Mouse (Mus musculus) retina, postnatal 1 day (tissue): ENCODE measurements around the gene Pex14.

Experiments used
- DNase-seq: peaks from one replicate; pipeline ENCODE4 v3.0.0-alpha.2; 2012

The Pex14 gene

DNA sequence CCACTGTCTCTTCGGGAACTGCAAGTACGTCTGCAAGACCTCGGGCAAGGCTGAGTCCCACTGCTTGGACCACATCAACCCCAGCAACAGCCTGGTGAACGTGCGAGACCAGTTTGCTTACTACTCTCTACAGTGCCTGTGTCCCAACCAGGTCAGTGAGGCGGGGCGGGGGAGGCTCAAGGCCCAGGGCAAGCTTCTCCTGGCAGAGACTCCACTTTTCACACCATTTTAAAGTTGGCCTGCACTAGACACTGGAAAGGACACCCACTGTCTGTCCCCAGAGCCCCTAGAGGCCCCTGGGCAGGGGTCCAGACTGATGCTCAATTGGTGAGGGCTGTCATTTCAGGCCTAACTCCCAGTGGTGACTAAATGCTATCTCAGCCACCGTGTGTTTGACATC, 153.6 kb downstream of the Pex14 start:
- DNase-seq = no peak

DNA sequence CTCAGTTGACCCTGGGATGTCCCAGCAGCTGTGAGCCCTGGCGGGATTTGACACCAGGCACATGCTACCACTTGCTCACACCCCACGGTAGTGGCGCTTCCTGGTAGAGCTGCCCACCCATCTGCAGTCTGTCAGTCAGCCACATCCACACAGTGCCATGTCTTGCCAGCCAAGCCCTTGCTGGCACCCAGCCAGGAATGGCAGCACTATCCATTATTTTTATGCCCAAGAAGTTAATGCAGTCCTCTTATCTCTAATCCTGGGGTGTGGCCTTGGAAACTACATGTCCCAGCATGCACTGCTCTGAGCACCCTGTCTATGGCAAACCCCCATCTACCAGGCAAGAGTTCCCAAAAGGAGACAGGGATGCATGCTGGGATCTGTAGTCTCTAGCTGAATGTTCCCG, 154.2 kb downstream of the Pex14 start:
- DNase-seq = peak; percentile 73

DNA sequence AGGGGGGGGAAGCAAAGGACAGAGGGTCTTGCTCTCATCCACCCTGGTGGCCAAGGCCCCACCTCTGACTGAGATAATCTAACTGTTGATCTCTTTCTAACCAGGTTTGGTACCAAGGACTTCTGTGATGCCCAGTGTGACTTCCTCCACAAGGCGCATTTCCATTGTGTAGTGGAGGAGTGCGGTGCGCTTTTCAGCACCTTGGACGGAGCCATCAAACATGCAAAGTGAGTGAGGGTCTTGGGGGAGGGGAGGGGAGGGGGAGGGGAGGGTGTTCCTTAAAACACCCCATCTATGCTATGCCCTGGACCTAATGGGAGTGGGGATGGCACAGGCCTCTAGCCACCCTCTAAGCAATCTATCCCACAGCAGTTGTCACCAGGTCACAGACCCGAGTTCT, 156.6 kb downstream of the Pex14 start:
- DNase-seq = no peak

DNA sequence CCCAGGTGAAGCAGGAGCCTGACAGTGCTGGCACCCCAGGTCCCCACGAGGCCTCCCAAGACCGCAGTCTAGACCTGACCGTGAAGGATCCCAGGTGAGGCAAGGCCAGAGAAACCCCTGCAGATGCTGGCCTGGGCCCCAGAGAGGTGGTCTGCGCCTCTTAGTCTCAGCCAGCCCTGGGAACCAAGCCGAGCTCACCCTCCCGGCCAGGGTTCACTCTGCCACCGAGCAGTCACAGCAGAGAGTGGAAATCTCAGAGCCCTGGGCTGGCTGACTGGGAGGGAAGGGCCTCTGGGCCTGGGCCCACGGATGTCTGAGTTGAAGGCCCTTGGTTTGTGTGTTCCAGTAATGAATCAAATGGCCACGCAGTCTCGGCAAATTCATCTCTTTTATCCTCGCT, 158.4 kb downstream of the Pex14 start:
- DNase-seq = peak; percentile 67

DNA sequence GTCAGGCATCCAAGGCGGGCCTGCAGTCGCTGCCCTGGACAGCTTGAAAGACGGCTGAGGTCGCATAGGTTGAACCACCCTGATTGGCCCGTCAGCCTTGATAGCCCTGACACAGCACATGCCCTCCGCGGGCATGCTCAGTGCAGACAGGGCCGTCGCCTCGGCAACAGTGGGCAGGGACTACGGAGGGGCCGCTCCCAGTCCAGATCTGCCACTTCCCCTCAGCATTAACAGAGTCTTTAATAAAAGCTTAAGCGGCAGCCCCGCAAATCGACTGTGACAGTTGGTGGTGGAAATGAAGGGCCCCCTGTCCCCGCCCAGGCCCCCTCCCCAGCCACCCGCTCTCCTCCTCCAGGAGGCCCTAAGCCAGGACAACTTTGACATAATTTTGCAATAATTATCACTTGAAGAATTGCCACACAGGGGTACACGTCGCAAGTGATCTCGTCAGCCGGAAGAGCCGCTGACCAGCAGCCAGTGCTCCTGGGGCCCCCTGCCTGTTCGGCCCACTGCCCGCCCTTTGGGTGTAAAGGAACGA, 158.9 kb downstream of the Pex14 start:
- DNase-seq = peak; percentile 98

DNA sequence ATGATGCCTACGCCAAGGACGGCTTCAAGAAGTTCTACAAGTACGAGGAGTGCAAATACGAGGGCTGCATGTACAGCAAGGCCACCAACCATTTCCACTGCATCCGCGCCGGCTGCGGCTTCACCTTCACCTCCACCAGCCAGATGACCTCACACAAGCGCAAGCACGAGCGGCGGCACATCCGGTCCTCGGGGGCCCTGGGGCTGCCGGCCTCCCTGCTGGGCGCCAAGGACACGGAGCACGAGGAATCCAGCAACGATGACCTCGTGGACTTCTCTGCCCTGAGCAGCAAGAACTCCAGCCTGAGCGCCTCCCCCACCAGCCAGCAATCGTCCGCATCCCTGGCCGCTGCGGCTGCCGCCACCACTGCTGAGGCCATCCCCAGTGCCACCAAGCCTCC, 161.1 kb downstream of the Pex14 start:
- no peak for DNase-seq

DNA sequence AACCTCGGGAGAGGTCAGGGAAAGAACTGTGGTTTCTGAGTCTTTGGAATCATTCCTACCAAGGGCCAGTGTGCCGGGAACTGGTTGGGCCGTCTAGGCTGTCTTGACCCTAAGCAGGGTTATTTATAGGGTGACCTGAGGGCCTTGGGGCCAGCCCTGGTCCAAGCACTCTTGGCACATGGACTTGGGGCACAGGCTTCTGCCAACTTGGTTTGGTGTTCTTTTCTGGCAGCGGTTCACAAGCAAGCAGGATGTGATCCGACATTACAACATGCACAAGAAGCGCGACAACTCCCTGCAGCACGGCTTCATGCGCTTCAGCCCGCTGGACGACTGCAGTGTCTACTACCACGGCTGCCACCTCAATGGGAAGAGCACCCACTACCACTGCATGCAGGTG, 162.9 kb downstream of the Pex14 start:
- no peak for DNase-seq

DNA sequence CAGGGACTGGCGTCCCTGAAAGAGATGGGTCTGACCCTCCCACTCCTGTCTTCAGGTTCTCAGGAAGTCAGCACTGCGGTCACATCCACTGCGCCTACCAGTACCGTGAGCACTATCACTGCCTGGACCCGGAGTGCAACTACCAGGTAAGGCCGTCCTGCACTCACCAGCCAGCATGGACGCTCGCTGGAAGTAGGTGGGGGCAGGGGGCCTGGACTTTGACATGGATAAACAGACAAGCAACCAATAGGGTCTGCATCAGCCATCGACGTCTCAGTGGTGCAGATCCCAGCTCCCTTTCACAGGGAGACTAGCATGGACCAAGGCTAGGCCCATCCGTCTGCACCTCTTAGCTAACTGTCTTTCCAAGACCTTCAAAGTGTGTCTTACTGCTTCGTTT, 163.6 kb downstream of the Pex14 start:
- DNase-seq = no peak

DNA sequence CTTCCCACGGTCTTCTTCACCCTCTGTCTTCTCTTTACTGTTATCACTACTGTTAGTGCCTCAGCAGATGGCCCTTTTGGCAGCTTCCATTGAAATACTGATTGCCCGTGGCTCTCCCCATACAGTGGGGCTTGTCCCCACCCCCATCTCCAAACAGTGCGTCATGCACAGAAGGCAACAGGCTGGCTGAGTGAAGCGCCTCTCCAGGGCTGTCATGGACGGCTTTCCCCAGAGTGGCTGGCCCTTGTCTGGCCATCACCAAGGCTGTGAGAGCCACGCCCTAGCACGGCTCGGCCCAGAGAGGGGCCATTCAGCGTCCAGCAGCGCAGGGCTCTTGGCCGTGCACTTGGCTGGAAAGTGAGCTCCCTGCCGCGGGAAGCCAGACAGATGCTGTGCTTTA, 164.5 kb downstream of the Pex14 start:
- peak; percentile 66 for DNase-seq

DNA sequence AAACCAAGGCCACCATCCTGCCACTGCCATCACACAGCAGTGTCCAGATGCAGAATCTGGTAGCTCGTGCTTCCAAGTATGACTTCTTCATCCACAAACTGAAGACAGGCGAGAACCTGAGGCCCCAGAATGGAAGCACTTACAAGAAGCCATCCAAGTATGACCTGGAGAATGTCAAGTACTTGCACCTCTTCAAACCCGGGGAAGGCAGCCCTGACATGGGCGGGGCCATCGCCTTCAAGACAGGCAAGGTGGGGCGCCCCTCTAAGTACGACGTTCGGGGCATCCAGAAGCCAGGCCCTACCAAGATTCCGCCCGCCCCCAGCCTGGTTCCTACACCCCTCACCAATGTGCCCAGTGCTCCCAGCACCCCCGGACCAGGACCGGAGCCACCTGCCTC, 166.6 kb downstream of the Pex14 start:
- no peak for DNase-seq

DNA sequence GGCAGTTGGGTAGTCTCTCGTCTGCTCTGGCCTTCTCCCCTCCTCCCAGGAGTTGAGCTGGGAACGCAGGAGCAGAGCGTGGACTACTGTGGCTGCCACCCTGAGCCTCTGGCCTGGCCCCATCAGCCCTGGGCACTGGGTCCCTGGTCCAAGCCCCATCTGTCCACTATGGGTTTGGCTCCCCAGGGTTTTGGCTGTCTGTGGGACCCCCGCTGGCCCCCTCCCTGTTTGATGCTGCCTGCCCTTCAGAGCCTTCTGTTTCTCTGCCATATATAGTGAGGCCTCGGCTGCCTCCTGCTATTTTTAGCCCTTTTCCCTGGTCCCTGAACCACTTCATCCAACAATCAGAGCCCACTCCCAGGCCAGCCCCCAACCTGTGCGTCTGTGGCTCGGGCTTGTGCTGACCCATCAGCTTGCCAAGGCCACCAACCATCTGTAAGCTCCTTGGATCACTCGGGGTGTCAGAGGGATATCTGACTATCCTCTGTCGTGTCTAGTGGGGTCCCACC, 168.9 kb downstream of the Pex14 start:
- DNase-seq = no peak

DNA sequence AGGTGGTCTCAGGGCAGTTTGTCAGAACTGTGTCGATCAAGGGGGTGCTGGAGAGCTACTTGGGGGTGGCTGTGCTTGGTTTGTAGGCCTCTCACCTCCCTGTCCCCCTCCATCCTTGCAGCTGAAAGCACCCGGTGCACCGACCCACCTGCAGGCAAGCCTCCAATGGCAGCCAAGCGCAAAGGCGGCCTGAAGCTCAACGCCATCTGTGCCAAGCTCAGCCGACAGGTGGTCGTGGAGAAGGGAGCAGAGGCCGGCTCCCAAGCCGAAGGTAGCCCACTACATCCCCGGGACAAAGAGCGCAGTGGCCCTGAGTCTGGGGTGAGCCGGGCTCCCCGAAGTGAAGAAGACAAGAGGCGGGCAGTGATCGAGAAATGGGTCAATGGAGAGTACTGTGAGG, 170.8 kb downstream of the Pex14 start:
- DNase-seq = no peak

DNA sequence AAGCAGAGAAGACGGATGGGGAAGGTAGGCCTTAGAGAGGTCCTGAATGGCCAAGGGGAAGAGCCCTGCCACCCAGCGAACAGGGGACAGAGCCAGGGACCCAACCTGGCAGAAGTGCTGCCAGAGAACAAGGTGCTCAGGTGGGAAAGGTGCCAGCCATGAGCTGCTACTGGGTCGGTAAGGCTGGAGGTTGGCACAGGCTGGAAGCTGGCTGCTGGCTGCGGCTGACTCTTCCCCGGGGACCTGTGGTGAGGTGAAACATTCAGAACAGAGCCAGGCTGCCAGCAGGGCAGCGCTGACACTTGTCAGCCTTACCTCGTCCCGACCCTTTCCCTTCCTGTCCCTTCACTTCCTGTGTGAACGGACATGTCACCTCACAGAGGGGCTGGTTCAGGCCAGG, 171.4 kb downstream of the Pex14 start:
- DNase-seq = no peak

DNA sequence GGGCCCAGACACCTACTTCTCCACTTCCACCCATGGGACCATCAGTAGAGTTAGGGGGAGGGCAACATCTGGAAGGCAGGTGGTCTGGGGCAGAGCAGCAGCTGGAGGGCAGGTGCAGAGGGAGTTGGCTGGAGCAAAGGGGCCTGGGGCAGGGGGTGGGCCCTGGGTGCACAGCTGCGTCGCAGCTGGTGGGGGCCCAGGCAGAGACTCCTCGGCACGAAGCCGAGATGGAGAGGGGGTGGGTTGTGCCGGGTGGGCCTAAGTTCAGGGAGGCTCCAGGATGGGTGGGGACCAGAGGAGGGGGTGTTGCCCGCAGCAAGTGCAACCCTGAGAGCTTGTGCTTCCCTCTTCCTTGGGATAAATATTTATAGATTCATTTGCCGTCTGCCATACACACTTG, 173.2 kb downstream of the Pex14 start:
- no peak for DNase-seq

DNA sequence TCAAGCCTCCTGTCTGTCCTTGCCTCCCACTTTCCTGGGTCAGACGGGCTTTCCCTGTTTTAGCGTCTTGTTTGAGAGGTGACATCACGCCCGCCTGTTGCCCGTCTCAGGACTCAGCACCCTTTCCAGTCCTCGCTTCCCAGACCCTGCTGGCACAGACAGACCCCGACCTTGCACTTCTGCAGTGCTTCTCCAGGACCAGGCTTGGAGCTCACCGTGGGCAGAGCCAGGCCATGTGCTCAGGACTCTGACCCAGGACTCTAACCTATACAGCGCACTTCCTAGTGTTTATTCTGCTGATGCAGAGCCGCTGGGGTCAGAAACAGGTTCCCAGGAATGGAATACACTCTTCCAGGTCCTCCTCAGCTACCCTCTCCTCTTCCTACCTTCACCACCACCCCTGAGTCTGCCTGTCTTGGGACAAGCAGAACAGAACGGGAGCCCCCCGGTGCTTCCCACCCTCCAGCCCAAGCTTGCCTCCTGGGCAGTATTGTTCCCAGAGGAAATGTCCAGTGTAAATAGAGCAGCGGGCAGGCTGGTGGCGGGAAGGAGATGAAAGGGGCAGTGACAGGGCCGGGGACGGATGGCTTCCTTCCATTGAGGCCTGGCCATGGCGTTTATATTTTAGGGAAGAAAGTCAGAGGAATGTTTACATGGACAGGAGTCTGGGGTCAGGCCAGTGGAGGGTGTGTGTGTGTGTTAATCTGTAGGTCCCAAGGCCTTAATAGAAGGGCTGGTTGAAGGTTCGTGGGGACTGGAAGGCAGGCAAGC, 173.9 kb downstream of the Pex14 start:
- no peak for DNase-seq

DNA sequence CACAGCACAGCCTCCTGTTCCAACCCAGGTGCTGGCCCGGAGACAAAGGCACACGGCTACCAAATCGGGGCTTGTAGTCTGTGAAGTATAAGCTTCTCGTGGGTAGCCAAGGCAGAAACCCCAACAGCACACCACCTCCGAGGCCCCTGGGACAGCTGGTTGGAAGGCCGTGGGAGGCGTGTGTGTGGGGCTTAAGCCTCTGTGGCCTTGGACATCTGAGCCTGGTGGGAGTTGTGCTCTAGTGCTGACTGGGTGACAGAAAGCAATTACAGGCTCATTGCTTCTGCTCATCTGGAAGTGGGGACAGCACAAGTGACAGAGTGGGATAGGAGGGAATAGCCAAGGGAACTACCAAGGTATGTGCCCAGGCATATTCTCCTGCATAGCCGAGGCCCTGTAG, 175.7 kb downstream of the Pex14 start:
- DNase-seq = peak; percentile 63

DNA sequence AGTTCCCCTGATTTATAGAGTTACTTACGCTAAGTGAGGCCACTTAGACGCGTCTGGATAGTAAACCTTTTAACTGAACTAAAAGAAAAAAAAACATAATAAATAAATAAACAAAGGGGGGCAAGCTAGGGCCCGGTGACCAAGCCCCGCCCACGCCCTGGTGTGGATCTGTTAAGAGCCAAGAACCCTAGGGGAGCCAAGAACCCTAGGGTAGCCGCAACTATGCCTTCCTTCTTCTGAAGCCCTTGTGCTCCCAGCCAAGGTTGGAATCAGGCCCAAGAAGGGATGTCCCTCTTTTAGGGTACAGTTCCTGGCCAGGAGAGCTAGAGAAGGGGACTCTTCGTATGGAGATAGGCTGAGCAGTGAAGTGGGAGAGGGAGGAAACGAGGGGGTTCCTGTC, 176.3 kb downstream of the Pex14 start:
- DNase-seq = no peak

DNA sequence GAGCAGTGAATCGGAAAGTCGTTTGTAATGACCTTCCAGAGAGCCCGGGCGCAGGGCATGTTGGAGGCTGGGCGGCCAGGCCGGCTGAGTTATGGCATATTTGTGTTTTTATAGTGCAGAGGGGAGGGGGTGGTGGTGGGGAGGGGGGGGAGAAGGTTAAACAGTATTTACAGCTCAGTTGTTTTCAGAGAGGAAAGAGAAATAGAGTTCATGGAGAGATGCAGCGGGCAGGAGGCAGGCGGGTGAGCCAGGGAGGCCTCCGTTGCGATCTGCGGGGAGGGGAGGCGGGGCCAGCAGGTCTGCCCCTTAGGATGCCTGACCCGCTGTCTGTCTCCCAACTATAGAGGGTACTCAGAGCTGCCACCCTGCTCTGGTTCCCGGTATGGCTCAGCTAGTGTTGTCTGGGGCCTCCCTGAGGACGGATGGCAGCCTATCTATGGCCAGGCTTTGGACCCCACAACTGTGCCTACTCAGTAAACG, 177.4 kb downstream of the Pex14 start:
- peak; percentile 75 for DNase-seq

DNA sequence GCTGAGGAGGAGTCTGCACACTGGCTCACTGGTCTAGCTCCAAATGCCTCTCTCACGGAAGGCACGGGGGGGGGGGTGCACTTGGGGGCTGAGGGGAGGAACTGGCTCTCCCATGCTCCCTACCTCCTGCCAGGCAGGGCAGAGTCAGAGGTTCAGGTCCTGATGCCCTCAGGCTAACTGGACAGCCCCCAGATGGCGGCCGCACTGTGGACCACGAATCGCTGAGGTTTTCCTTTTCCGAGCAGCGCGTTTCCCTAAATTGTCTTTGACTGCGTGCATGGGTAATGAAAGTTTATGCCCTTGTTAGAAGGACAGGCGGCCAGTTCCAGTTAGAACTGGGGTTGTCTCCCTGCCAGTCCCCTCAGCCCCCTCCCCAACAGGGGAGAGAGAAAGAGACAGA, 179.1 kb downstream of the Pex14 start:
- DNase-seq = no peak

DNA sequence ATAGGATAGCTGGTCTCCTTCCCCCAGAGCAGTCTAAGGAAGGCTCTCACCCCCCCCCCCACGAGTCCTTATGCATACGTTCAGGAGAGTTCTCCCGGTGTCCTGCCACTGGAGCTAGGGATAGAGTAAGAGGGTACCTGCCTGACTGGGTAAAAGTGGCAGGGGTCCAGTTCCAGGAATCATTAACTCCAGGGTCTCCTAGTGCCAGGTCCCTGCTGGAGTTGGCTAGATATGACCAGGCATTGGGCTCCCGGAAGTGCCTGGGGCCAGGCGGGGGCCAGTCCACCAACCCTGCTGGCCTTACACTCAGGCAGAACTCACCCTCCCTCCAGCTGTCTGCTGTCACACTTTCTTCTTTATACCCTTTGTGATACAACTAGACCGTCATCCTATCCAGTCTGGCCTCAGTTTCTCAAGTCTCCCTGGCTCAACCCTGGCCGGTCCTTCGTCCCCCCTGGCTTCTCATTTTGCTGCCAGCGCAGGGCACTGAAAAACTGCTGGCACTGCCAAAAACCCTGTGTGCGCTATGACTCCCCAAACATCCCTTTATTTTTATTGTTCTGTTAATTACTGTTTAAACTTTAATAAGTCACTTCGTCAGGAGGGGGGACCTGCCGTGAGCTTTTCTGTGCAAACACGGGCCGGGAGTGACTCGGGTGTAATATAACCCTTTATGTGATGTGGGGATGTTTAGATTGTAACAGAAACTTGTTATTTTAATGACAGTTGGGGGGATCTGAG, 180.8 kb downstream of the Pex14 start:
- DNase-seq = no peak

DNA sequence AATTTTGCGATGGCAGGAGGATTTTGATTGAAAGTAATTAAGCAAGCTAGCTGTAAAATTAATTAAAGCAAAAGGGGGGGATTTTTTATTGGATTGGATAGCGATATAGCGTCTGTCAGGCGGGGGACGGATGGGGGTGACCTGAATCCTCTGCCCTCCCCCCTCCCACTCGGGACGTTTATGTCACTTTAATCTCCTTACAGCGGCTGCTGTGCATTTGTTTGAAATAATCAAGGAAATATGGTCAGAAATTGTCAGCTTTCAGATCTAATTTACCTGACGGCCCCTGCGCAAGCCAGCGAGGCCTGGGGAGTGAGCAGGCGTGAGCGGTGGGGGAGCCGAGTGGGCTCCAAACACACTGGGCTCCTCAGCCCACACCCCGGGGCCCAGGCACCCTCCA, 183.8 kb downstream of the Pex14 start:
- peak; percentile 90 for DNase-seq

DNA sequence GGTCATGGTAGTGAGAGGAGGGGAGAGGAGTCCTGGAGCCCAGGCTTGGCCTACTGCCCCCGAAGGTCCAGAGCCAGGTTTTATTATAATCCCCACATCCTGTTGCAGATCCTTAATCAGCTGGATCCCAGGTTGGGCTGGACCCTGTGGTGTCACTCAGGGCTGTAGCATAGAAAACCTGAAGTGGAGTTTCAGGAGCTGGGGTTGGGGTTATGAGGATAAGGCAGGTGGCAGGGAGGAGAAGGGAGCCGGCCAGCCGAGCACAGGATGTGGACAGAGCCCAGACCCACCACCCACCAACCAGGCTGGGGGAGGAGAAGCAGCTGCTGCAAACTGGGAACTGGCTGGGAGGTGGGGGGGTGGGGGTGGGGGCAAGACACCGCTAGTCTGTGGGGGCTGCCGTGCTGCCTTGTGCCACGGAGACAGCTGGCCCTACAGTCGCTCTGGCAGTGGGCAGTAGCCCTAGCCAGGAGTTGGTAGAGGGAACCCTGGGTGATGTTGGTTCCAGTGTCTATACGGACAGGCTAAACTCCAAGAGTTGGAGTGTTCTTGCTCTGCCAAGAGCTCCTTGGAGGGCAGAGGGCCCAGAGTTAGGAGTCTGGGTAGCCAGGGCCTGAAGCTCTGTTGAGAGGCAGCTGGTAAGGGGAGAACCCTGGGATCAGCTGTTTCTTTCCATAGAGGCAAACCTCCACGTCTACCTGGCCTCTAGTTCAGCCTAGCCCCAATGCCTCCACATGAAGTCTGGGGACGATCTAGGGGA, 184.6 kb downstream of the Pex14 start:
- peak; percentile 98 for DNase-seq
